Mouse (Mus musculus) CD4-positive helper T cell, adult 2 months (primary cell): Measurements from ENCODE around the gene Phactr1.

Experiments
- DNase-seq: peaks from one replicate; pipeline ENCODE4 v3.0.0-alpha.2; 2012; ENCODE audit warnings: low read depth, missing footprints, low spot score

Gene Phactr1

GRCm38 (mm10) chr13:42866162-42866941 lies 185.9 kb downstream of the Phactr1 start:
- no peak for DNase-seq

- DNase-seq = no peak
Observed at GRCm38 (mm10) chr13:42867026-42867425, 186.6 kb downstream of the Phactr1 start.

GRCm38 (mm10) chr13:42872125-42872524 lies 191.7 kb downstream of the Phactr1 start:
- no peak for DNase-seq

GRCm38 (mm10) chr13:42878346-42878745 lies 197.9 kb downstream of the Phactr1 start:
- DNase-seq = no peak

- no peak for DNase-seq
Observed at GRCm38 (mm10) chr13:42884033-42884724, 203.8 kb downstream of the Phactr1 start.

- no peak for DNase-seq
Observed at GRCm38 (mm10) chr13:42884725-42885115, 204.3 kb downstream of the Phactr1 start.

GRCm38 (mm10) chr13:42887701-42888100 lies 207.3 kb downstream of the Phactr1 start:
- DNase-seq = no peak

GRCm38 (mm10) chr13:42889516-42890474 lies 209.4 kb downstream of the Phactr1 start:
- no peak for DNase-seq

- no peak for DNase-seq
Observed at GRCm38 (mm10) chr13:42890651-42891050, 210.2 kb downstream of the Phactr1 start.

GRCm38 (mm10) chr13:42894016-42894415 lies 213.6 kb downstream of the Phactr1 start:
- no peak for DNase-seq

- no peak for DNase-seq
Observed at GRCm38 (mm10) chr13:42894598-42894997, 214.2 kb downstream of the Phactr1 start.

- no peak for DNase-seq
Observed at GRCm38 (mm10) chr13:42895980-42896379, 215.6 kb downstream of the Phactr1 start.

- no peak for DNase-seq
Observed at GRCm38 (mm10) chr13:42899611-42900010, 219.2 kb downstream of the Phactr1 start.

- no peak for DNase-seq
Observed at GRCm38 (mm10) chr13:42901837-42902236, 221.4 kb downstream of the Phactr1 start.

GRCm38 (mm10) chr13:42902859-42903258 lies 222.4 kb downstream of the Phactr1 start:
- no peak for DNase-seq

GRCm38 (mm10) chr13:42905818-42906217 lies 225.4 kb downstream of the Phactr1 start:
- DNase-seq = no peak

- no peak for DNase-seq
Observed at GRCm38 (mm10) chr13:42906990-42907389, 226.6 kb downstream of the Phactr1 start.

- no peak for DNase-seq
Observed at GRCm38 (mm10) chr13:42915081-42915480, 234.7 kb downstream of the Phactr1 start.

GRCm38 (mm10) chr13:42915851-42916193 lies 235.4 kb downstream of the Phactr1 start:
- DNase-seq = no peak

- no peak for DNase-seq
Observed at GRCm38 (mm10) chr13:42916194-42917033, 236.0 kb downstream of the Phactr1 start.

GRCm38 (mm10) chr13:42917251-42917650 lies 236.8 kb downstream of the Phactr1 start:
- DNase-seq = no peak
